Mouse (Mus musculus): Measurements from ENCODE around the gene Olfr402. TPM values are rescaled to one million over a fixed set of nuclear protein-coding genes. Genes with fewer than 3 reads are reported as not detected.
"Not testable (repeated sequence)": the region's sequence is repeated elsewhere in the genome, so short reads cannot be mapped to it uniquely, and the experiment has no call there.

The Olfr402 gene
- not detected in 2 replicates for polyA plus RNA-seq (2012; rRNA removed)
- polyA plus RNA-seq (2014; fragmentation: Nextera tagmentation; extraction: Ambion mirVana), result not detected in 2 replicates

DNA sequence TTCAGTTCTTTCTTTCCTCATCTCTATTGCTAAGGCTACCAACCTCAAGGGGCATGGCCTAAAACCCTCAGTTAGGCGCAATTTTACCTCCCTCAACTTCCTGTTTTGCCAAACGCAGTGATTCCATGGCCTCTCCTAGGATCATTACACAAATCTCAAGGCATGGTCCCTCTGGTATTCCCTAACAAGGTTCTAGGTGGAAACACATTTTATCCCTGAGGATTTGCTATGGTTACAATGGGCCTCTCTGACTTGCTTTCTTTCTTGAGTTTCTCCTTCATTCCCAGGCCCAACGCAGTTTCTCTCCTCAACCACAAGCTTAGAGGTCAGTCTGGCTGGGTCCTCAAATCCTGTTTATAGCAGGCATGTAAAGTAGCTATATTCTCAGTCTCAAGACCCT is at the start of gene Olfr402:
Olfr402 (plus strand) TSS at position 301 of the 400 bp plus-strand sequence.
- Histone ChIP-seq H3K9me3 (ENCODE audit: control insufficient read depth, low read length) (no peaks in the 10 kb centered on the region), H3K27ac (no peak within 1 kb of the TSS), H3K36me3 (replicated peaks; ENCODE audit: control insufficient read depth, insufficient read depth, low read depth) (no peaks in the 10 kb centered on the region), H3K9ac (replicated peaks) (no peak within 1 kb of the TSS), H3K4me3 (ENCODE audit: insufficient read depth in 1 of 2, low read depth in 2 of 2, low read length in 2 of 2) (no peak within 1 kb of the TSS), H3K27me3 (ENCODE audit: control insufficient read depth, insufficient read depth, low read length) (no peaks in the 10 kb centered on the region), H3K4me1 (replicated peaks; ENCODE audit: control insufficient read depth in 2 of 2, insufficient read depth in 2 of 2, low read length in 1 of 2) (no peaks in the 10 kb centered on the region), H3K4me2 (ENCODE audit: low read depth) (no peak within 1 kb of the TSS)
- ATAC-seq (ENCODE audit: insufficient read depth) (no peak), DNase-seq (ENCODE audit: low read depth in 3 of 3, low spot score in 3 of 3) (no peak)
- TF ChIP-seq EP300 (IDR thresholded peaks at IDR 0.05; ENCODE audit: low read depth) (no peak), CTCF (IDR thresholded peaks at IDR 0.05; ENCODE audit: low read depth) (no peak)
- 45% methylated on average over 3 of the region's 3 CpGs for WGBS (ENCODE audit: insufficient replicate concordance)

- TF ChIP-seq CTCF (IDR thresholded peaks at IDR 0.05; ENCODE audit: low read depth) (no peak), EP300 (IDR thresholded peaks at IDR 0.05; ENCODE audit: low read depth) (no peak)
- Histone ChIP-seq H3K4me1 (replicated peaks; ENCODE audit: control insufficient read depth in 2 of 2, insufficient read depth in 2 of 2, low read length in 1 of 2) (no peaks in the 10 kb centered on the region), H3K9me3 (ENCODE audit: control insufficient read depth, low read length) (no peaks in the 10 kb centered on the region), H3K27ac (no peak overlapping the region), H3K9ac (replicated peaks) (no peak overlapping the region), H3K36me3 (replicated peaks; ENCODE audit: control insufficient read depth, insufficient read depth, low read depth) (no peaks in the 10 kb centered on the region), H3K4me3 (ENCODE audit: insufficient read depth in 1 of 2, low read depth in 2 of 2, low read length in 2 of 2) (no peak overlapping the region), H3K27me3 (ENCODE audit: control insufficient read depth, insufficient read depth, low read length) (no peaks in the 10 kb centered on the region), H3K4me2 (ENCODE audit: low read depth) (no peak overlapping the region)
- no peak for ATAC-seq (ENCODE audit: insufficient read depth)
- DNase-seq (ENCODE audit: low read depth in 3 of 3, low spot score in 3 of 3), result no peak
- 18% methylated on average over 5 of the region's 5 CpGs for WGBS (ENCODE audit: insufficient replicate concordance)
Measured at GRCm38 (mm10) chr11:74105066-74105465, 48.3 kb upstream of the Olfr402 start.

DNA sequence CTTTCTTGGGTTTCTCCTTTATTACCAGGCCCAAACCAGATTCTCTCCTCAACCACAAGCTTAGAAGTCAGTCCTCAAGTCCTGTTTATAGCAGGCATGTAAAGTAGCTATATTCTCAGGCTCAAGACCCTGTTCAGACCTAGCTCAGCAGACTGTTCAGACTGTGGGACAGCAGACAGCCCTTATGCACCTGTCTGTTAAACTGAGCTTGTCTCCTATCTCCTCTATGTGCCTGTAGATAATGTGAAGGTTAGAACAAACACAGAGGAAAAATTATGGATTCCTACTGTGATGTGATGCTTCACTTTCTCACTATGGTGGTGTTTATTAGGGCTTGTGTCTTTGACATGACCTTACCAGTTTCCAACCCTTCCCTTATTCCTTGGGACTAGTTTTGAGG is 39.9 kb upstream of the Olfr402 start, which contains the start of gene Olfr401:
Olfr401 (plus strand) TSS at position 301 of the 400 bp plus-strand sequence.
- no peak for TF ChIP-seq EP300 (IDR thresholded peaks at IDR 0.05; ENCODE audit: low read depth)
- no peak for TF ChIP-seq CTCF (IDR thresholded peaks at IDR 0.05; ENCODE audit: low read depth)
- Histone ChIP-seq H3K9ac (replicated peaks) (no peak within 1 kb of the TSS), H3K4me1 (replicated peaks; ENCODE audit: control insufficient read depth in 2 of 2, insufficient read depth in 2 of 2, low read length in 1 of 2) (no peaks in the 10 kb centered on the region), H3K4me2 (ENCODE audit: low read depth) (no peak within 1 kb of the TSS), H3K9me3 (ENCODE audit: control insufficient read depth, low read length) (no peaks in the 10 kb centered on the region), H3K4me3 (ENCODE audit: insufficient read depth in 1 of 2, low read depth in 2 of 2, low read length in 2 of 2) (no peak within 1 kb of the TSS), H3K27me3 (ENCODE audit: control insufficient read depth, insufficient read depth, low read length) (no peaks in the 10 kb centered on the region), H3K36me3 (replicated peaks; ENCODE audit: control insufficient read depth, insufficient read depth, low read depth) (no peaks in the 10 kb centered on the region), H3K27ac (no peak within 1 kb of the TSS)
- ATAC-seq (ENCODE audit: insufficient read depth) (no peak), DNase-seq (ENCODE audit: low read depth in 3 of 3, low spot score in 3 of 3) (no peak)

DNA sequence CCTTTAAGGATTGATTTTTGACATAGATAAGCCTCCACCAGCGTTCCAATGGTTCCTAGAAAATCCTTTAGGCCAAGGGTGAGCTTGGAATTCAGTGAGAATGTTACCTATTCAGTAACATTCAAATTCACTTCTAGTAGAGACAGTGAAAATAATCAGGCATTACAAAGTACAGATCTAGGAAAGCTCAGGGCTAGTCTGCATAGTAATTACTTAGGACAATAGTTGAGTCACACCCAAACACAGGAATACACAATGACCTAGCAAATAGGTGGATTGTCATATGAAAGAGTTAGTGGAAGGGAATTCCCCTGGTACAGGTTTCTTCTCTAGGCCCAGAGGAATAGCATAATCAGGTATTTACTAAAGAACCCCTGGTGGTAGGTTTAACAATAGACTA is 13.3 kb upstream of the Olfr402 start:
- not testable (repeated sequence) for H3K9ac ChIP-seq (replicated peaks); H3K9me3 ChIP-seq (ENCODE audit: control insufficient read depth, low read length); H3K27me3 ChIP-seq (ENCODE audit: control insufficient read depth, insufficient read depth, low read length); H3K4me2 ChIP-seq (ENCODE audit: low read depth); H3K27ac ChIP-seq; H3K4me1 ChIP-seq (replicated peaks; ENCODE audit: control insufficient read depth in 2 of 2, insufficient read depth in 2 of 2, low read length in 1 of 2); H3K4me3 ChIP-seq (ENCODE audit: insufficient read depth in 1 of 2, low read depth in 2 of 2, low read length in 2 of 2); ATAC-seq (ENCODE audit: insufficient read depth); DNase-seq (ENCODE audit: low read depth in 3 of 3, low spot score in 3 of 3); H3K36me3 ChIP-seq (replicated peaks; ENCODE audit: control insufficient read depth, insufficient read depth, low read depth)
- 24% methylated on average over 1 of the region's 1 CpGs for WGBS (ENCODE audit: insufficient replicate concordance)

GRCm38 (mm10) chr11:74145866-74146265 is 7.5 kb upstream of the Olfr402 start:
- Histone ChIP-seq H3K4me1 (replicated peaks; ENCODE audit: control insufficient read depth in 2 of 2, insufficient read depth in 2 of 2, low read length in 1 of 2) (no peaks in the 10 kb centered on the region), H3K9me3 (ENCODE audit: control insufficient read depth, low read length) (no peaks in the 10 kb centered on the region), H3K27ac (no peak overlapping the region), H3K4me2 (ENCODE audit: low read depth) (no peak overlapping the region), H3K36me3 (replicated peaks; ENCODE audit: control insufficient read depth, insufficient read depth, low read depth) (no peaks in the 10 kb centered on the region), H3K9ac (replicated peaks) (no peak overlapping the region), H3K4me3 (ENCODE audit: insufficient read depth in 1 of 2, low read depth in 2 of 2, low read length in 2 of 2) (no peak overlapping the region), H3K27me3 (ENCODE audit: control insufficient read depth, insufficient read depth, low read length) (no peaks in the 10 kb centered on the region)
- DNase-seq (ENCODE audit: low read depth in 3 of 3, low spot score in 3 of 3), result no peak
- TF ChIP-seq CTCF (IDR thresholded peaks at IDR 0.05; ENCODE audit: low read depth), result no peak
- TF ChIP-seq EP300 (IDR thresholded peaks at IDR 0.05; ENCODE audit: low read depth), result no peak
- ATAC-seq (ENCODE audit: insufficient read depth), result no peak

GRCm38 (mm10) chr11:74168771-74169170 is 15.4 kb downstream of the Olfr402 start:
- Histone ChIP-seq H3K9ac (replicated peaks) (no peak overlapping the region), H3K4me1 (replicated peaks; ENCODE audit: control insufficient read depth in 2 of 2, insufficient read depth in 2 of 2, low read length in 1 of 2) (no peaks in the 10 kb centered on the region), H3K4me3 (ENCODE audit: insufficient read depth in 1 of 2, low read depth in 2 of 2, low read length in 2 of 2) (no peak overlapping the region), H3K4me2 (ENCODE audit: low read depth) (no peak overlapping the region), H3K27me3 (ENCODE audit: control insufficient read depth, insufficient read depth, low read length) (no peaks in the 10 kb centered on the region), H3K9me3 (ENCODE audit: control insufficient read depth, low read length) (no peaks in the 10 kb centered on the region), H3K36me3 (replicated peaks; ENCODE audit: control insufficient read depth, insufficient read depth, low read depth) (no peaks in the 10 kb centered on the region), H3K27ac (no peak overlapping the region)
- no peak for TF ChIP-seq EP300 (IDR thresholded peaks at IDR 0.05; ENCODE audit: low read depth)
- TF ChIP-seq CTCF (IDR thresholded peaks at IDR 0.05; ENCODE audit: low read depth), result no peak
- DNase-seq (ENCODE audit: low read depth in 3 of 3, low spot score in 3 of 3) (no peak), ATAC-seq (ENCODE audit: insufficient read depth) (no peak)
